Mouse (Mus musculus) monocyte, adult 2 months (primary cell): ENCODE measurements around the gene Fgd3.

Experiments used
- DNase-seq, 2 experiments: peaks; one replicate each; pipeline ENCODE4 v3.0.0; 2022; ENCODE audit warnings: low spot score in 2 of 2, low read depth in 1 of 2

The Fgd3 gene

DNA sequence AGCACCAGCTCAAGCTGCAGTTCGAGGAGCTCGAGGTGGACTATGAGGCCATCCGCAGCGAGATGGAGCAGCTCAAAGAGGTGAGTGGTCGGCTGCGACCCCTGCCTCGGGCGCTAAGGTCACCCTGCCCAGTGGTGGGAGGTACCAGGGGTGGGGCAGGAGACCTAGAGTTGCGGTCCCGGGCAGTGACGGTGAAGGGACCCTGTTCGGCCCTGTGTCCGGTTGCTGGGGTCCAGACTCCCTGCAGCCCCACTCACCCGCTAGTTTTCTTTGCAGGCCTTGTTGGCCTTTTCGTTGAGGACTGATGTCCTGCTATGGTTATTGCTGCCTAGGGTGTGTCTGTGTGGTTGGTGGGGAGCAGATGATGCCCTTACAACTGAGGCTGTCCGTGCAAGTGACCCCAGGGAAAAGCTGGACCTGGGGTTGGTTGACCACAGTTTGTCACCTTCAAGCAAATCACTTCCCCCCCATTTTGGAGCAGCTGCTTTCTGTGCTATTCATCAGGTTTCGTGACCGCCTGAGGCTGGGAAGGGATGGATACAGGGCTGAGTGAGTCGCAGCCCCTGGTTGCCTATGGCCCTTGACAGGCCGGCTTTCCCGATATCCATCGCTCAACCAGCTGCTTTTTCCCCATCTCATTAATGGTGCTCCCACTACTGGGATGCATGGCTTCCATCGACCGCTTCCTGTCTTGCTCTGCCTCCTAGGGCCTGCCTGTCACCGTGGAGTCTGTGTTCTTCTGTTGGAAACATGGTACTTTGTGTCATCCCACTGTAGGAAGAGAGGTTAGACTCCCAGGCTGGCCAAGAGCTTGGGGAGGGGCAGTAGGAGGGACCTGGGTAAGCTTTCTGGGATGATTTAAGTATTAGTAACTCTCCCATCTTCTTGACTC, 22.0 kb upstream of the Fgd3 start:
- DNase-seq = no peak

DNA sequence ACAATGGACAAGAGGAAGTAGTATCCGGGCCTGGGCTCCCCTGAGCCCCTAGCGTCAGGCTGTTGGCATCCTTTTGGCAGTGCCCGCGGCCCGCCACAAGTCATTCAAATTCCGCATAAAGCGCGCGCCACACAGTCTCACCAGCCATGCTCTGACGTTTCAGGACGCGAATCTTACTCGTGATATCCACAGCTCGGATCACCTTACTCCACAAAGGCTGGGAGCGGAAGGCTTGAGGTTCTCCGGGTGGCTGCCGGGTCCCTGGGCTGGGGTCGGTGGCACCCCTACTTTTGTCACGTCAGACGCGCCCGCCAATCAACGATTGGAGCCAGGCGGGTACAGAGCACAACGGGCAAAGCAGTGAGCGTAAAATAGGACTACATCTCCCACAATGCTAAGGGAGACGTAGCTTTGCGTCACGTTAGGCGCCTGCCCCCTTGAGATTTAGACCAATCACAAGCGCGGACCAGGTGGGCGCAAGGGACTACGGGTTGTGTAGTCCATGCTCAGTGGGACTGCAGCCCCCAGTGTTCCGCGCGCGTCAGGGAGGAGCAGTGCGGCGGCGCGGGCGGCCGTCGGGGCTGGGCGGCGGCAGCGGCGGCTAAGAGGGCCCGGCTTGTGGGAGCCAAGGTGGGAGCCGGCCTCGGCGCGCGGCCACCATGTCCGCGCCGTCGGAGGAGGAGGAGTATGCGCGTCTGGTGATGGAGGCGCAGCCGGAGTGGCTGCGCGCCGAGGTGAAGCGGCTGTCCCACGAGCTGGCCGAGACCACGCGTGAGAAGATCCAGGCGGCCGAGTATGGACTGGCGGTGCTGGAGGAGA, 21.1 kb upstream of the Fgd3 start, which contains the start of gene Bicd2:
Bicd2 (plus strand) TSS at position 574 of the 819 bp plus-strand sequence.
- peak; percentile 88 to 91 for DNase-seq

DNA sequence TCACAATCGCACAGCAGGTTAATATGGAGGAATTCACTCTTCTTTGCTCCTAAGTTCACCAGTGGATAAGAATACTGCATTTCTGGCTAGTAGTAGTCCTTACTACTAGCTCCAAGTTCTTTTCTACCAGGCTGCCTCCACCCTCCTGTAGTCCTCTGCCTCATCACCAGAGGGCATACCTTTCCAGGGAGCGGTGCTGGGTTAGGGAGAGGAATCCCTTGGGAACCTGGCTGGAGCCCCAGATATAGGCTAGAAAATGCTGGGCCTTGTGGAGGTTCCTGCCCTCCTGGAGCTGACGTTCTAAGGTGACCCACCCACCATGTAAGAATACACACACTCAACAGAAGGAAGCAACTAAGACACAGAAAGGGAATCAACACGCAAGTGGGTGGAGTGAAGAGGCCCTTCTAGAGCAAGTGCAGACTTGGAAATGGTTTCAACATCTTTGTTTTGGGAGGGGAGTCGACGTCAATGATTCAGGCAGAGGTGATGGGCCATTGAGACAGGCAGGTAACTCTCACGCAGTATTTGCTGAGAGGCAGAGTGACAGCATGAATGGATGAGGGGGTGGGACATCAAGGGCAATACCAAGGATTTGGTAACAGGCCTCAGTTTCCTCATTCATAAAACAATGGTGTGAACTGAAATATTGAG, 18.9 kb upstream of the Fgd3 start:
- no peak for DNase-seq

DNA sequence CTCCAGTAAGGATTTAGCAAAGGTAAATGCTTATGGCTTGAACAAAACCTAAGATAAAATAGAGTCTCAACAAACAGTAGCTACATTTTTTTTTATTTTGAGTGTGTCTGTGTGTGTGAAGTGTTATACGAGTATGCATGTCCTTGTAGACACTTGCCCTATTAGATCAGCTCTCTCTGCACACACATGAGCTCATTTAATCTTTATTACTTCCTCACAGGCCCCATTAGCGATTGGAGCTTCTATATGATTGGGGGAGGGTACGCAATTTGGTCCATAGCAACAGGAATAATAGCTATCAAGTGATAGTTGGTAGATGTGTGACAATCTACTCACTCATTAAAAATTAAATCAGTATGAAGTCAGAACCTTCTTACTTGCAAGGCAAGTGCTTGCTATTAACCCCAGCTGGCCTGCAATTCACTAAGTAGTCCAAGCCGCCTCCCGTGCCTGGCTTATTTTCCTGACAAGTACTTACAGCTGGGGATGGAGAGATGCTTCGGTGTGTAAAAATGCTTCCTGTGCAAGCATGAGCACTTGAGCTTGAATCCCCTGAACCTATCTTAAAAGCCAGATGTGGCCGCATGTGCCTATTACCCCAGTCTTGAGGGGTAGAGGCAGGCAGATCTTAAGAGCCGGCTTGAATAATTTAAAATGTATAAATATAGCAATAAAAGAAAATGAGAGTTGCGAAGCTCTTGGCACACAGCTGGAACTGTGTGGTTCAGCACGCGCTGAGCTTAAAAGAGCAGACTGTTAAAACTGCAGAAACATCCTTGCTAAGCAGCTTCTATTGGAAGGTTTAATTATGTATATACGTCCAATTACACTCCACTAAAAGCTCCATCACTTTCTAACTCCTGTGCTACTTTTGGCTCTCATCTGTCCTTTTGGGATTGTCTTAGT, 15.2 kb upstream of the Fgd3 start:
- DNase-seq = no peak

DNA sequence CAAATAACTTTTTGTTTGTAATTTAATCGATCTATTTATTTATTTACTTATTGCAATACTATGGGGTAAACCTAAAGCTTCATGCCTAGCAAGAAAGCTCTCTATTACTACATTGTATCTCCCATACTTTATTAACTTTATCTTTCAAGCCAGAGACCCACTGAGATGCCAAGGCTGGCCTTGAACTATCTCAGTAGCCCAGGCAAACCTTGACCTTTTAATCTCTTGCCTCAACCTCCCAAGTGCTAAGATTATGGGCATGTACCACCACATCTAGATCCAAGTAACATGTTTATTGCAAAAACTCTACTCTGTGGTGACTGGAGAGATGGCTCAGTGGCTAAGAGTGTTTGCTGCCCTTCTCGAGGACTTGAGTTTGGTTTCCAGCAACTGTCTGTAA, 13.1 kb upstream of the Fgd3 start:
- no peak for DNase-seq

DNA sequence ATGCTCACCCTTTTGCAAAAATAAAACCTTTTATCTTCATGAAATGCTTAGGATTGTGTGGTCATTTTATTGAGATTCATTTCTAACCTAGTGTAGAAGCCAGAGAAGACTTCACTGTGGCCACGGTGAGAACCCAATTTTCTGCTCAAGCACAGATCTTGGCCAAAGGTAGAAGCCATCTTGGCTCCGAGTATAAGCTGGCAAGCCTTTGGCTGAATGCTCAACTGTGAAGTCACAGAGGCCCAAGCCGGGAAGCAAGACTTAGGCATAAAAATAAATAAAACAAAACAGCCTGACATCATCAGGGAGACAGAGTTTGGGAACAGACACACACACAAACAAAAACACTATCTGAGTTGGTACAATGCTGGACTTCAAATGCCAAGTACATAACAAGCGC, 8.0 kb upstream of the Fgd3 start:
- DNase-seq = no peak

DNA sequence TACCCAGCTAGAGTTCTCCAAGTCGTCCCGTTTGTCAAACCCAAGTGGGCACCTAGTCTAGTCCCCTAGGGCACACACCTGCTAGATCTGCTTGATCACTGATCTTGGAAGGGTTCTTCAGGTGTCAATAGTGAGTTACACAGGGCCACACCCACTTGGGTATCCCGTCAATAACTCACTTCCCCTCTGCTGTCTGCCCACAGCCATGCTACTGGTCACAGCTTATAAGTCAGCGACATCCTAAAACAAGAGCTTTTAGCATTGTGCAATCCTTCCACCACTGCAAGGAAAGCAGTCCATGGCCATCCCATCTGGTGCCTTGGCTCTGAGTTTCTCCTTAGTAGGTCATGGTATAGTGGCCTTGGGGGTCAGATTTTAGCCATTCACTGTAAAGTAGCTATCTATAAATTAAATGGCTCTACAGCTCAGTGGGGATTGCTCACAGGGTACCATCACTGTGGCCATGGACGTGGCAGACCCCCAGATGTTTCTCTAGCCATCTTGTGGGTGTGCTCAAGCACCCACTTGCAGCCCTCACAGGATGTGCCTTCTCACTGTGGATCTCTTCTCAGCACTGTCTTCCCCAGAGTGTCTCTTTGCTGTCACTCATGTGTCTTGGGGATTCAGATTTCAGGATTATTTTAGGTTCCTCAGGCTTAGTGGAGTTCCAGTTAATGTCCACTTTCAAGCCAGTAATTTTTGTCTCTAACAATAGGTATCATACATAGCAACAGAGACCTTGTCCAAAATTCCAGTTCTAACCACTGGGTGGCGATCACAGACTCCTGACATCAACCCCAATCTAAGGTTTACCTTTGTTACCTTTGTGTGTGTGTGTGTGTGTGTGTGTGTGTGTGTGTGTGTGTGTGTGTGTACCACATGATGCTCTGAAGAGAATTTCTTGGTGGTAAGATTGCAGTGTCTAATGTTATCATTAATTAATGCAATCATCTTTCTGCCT, 6.4 kb upstream of the Fgd3 start:
- no peak for DNase-seq

DNA sequence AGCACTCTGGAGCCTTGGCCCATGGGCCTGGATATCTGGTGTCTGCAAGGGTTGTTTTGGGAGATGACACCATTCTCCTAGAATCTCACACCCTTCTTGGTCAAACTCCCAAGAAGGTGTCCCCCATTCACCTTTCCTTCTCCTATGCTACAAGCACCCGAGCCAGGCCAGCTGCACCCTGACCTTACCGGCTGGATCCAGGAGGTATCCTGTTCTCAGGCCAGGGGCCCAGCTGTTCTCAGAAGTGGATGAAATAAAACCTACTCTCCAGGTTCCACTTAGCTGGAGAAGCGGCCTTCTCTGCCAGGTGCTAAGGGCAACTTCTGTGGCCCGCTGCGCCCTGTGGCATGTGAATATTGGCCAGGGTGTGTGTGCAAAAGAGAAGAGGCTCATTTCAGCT, 4.8 kb upstream of the Fgd3 start:
- no peak for DNase-seq

DNA sequence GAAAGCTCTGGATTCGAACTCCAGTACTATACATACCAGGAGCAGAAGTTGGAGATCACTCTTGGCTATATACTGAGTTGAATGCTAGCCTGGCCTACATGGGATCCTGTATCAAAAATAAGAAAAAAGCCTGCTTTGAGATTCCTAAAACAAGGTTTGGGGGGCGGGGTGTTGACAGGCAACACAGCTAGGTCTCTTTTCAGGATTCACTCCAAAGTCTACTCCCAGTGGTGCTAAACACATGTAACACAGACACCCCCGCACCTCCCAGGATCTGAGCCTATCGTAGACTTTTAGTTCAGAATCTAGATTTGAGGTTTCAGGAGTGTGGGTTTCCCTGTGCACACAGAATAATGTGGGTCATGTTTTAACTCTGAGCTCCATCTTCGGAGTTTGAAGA, 2.6 kb upstream of the Fgd3 start:
- DNase-seq = no peak

DNA sequence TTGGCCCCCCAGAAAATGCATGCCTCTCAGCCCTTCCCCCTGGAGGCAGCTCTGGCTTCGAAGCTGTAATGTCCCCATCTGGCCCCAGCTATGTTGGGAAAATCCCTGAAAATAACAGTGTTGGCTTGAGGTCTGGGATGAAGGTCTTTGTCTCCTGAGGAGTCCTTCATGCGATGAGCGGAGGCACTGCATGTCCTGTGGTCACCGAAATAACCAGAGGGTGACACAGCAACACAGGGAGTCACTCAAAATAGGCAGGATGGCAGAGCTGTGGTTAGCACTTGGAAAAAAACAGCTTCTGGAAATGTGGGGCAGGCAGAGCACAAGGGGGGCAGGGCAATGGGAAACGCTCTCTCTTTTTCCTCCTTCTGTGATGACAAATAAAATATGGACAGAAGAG, 2.1 kb upstream of the Fgd3 start:
- DNase-seq = no peak

DNA sequence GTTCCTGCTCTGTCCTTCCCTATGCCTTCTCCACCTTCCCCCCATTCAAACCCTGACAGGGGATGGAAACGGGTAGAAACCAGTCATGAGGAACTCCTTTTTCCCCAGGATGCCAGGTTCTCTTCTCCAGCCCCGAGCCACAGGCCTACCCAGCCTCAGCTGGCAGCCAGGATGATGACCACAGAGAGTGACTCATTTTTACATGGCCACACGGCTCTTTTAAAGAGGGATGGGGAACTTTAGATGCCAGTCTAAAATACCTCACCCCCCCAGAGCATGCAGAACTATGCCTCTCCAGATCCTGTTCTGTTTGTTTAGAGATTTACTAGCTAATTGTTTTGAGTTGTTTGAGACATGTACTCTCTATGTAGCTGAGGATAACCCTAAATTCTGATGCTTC, 1.3 kb upstream of the Fgd3 start:
- DNase-seq = no peak

DNA sequence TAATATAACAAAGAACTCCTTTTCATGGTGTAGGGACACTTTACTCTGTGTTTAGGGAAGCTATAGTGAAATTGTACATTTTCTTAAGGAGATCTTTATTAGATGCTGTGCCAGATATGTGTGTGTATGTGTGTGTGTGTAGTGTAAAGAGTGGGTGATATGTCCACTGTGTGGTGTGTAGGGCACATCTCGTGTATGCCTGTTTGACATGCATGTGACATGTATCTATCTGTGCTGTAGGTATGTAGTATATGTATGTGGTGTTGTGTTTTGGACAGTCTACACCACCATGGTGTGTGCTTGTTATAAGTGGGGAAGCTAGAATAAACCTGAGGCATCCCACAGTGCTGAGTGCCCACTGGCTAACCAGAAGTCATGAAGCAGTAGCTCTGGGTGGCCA, 403 bp upstream of the Fgd3 start:
- DNase-seq = no peak

DNA sequence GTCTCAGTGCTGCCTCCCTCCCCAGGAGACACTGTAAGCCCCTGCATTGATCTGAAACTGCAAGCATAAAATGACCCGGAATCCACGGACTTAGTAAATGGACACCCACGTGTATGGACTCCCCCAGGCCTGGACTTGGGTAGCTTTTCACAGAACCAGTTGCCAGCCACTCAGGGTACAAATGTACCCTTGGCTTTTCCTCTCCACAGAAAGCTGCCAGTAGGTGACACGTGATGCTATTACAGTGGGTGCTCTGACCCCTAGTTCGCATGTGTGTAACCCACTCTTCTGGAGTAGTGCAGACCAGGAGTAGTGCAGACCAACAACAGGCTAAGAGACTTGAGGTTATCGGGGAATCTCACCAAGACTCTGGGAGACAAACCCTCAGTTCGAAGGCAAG, 2.2 kb downstream of the Fgd3 start:
- DNase-seq = no peak

DNA sequence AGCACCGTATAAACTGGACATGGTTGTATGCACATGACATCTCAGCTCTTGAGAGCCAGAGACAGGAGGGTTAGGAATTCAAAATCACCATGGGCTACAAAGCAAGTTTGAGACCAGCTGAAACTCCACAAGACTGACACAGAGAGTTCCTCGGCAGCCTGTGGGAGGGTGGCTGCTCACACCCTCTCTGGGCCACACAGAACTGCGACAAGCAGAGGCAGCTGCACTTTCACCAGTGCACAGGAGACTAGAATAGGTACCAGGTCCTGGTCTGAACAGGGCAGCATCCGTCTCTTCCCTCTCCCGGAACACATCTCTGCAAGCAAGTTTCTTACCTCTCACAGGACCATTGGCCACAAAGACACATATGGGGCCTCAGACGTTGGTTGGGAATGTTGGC, 2.6 kb downstream of the Fgd3 start:
- DNase-seq = no peak

DNA sequence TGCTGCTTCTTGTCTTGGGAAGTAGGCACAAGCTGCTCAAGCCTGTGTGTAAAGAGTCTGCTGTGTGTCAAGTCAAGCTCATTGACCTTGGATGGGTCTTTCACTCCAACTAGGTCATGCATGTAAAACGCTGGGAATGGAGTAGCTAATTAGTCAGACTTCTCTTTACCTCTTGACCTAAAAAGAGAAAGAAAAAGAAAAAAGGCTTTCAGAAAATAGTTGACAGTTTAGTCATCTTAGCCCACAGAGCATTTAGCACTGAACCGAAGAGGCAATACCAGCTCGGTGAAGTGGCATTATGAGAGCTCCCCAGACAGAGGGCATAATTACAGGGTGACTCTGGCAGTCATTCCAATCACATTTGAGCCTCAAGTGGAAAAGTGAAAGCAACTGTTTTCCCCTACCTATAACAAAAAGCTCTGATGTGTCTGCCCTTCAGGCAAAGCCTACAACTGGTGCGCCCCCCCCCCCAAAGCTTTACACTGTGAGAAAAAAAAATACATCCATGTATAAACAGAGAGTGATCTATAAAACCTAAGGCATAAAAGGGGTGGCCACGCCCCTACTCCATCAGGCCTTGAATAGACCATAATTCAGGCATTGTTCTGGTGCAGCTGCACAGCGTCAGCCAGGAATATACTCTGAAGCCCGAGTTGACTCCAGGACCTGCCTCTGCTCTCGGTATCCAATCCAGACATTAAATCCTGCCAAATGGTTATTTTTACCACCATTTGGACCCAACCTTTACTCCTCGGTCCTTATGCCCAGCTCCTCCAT, 3.5 kb downstream of the Fgd3 start:
- no peak for DNase-seq

DNA sequence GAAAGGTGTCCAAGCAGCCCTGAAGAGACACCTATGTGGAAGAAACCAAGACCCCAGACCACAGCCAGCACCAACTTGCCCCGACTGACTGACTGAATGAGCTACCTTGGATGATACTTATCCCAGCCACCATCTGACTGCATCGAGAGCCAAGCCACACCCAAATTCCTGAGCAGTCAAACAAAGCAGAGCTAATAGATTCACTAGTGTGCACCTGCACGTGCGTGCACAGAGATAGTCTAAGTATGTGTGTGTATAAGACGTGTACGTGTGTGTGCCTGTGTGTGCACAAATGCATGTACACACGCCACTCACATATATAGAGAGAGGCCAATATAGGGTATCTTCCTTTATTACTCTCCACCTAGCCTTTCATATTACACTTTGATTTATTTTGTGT, 8.5 kb downstream of the Fgd3 start:
- no peak for DNase-seq

DNA sequence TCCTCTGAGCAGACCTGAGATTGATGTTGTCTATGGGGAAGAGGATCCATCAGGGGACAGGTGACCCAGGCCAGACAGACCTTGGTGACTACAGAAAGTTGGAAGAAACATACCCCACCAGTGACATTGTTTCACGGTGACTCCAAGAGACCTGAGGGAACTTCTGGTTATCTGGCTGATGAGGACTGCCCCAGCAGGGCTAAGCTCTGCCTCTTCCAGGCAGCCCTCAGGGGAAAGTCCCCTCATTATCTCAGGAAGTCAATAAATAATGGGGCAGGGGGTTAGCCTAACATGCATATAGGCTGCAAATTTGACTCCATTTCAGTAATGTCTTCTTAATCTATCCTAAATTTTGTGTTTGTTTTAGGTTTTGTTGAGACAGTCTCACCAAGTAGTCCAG, 10.6 kb downstream of the Fgd3 start:
- DNase-seq = no peak

DNA sequence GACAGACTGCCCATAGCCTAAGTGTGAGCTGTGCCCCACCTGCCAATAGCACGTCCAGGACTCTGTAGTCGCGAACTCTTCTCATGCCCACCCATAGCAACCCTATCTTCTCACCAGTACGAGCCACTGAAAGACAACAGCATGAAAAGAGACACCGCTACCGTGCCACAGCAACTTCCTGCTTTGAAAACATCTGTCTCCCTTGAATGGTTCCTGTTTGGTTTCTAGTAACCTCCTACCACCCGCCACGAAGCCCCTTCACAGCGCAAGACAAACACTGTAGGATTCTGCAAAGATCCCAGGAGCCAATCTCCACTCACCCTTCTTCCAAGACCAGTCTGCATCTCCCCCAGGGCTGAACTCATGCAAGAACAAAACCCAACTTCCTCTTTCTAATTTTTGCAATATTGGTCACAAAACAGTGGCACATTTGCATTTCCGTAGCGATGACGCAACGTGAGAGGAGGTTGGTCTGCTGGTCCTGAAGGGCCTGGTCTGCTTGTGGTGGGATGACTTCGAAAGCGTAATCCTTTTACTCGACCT, 11.2 kb downstream of the Fgd3 start:
- DNase-seq = peak; percentile 73 to 82

DNA sequence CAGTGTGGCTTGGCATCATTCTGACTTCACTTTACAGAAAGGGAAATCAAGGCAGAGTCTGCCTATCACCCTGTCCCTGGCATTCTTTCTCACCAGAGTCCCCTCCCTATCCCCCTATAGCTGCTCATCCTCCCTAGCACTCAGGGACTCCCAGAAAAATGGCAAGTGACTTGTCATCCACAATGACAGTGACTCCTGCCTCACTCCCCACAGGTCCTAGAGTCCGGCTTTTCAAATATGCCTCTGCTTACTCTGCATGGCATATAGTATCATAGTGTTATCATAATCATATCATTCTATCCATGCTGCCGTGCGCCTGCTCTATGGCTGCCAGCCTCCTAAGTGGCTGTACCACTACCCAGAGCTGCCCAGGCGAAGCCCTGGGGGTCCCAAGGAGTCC, 11.9 kb downstream of the Fgd3 start:
- no peak for DNase-seq
